Mouse (Mus musculus): ENCODE measurements around the gene Vmn2r102. TPM values are rescaled to one million over a fixed set of nuclear protein-coding genes. Genes with fewer than 3 reads are reported as not detected.

Vmn2r102 gene
- polyA plus RNA-seq (2012; rRNA removed), result not detected in 2 replicates

DNA sequence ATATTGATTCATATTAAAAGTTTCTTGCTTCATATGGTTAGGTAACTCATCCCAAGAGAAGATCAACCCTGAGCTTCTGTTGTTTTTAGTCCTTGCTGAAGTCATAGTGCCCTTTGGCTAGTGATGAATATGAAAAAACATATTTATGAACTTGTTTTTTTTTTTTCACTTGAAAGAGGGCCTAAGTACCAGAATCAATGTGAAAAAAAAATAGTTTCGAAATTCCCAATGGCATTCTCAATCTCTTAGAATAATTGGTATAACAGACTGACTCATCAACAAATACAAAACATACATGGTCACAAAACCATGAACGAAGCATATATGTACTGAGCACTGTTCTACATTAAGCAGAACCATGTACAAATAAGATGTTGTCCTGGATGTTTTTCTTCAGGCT, at the start of gene Vmn2r102:
Gene Vmn2r102 (plus strand): TSS at position 301 of the 400 bp plus-strand sequence.
- Histone ChIP-seq H3K27me3 (replicated peaks; ENCODE audit: control insufficient read depth, insufficient read depth, low read length) (no peaks in the 10 kb centered on the region), H3K27ac (ENCODE audit: insufficient read depth, low read depth, low read length) (no peak within 1 kb of the TSS), H3K4me3 (ENCODE audit: insufficient read depth, low read depth, low read length) (no peak within 1 kb of the TSS), H3K36me3 (ENCODE audit: control insufficient read depth, insufficient read depth, low read length) (no peaks in the 10 kb centered on the region), H3K4me1 (ENCODE audit: control insufficient read depth, insufficient read depth, low read length) (no peaks in the 10 kb centered on the region)
- WGBS, result 55% methylated on average over 2 of the region's 2 CpGs
- TF ChIP-seq CTCF (conservative IDR thresholded peaks at IDR 0.05; ENCODE audit: insufficient read depth, insufficient read length, low read depth, low read length), result no peak
- TF ChIP-seq POLR2A (IDR thresholded peaks at IDR 0.05; ENCODE audit: low read depth, low read length), result no peak
- no peak for DNase-seq

DNA sequence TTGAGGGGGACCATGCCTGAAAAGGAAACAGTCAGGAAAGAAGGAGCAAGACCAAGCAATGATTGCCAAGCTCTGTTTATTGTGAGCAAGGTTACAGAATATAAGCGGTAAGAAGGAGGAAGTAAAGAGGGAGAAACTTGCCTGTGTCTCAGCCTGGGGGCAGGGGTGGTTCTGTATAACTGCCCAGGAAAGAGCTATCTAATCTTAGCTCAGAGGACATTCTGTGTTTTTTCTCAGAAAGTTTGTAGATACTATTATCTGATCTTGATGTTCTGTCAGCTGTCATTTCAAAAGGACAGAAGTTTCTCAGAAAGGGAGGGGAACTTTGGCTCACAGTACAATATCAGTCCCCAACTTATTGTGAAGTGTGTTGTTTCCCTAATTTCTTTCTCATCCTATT, 30.8 kb upstream of the Vmn2r102 start:
- 92% methylated on average over 1 of the region's 1 CpGs for WGBS
- no peak overlapping the region for H3K27ac ChIP-seq (ENCODE audit: insufficient read depth, low read depth, low read length)
- no peak for TF ChIP-seq POLR2A (IDR thresholded peaks at IDR 0.05; ENCODE audit: low read depth, low read length)
- no peak for TF ChIP-seq CTCF (conservative IDR thresholded peaks at IDR 0.05; ENCODE audit: insufficient read depth, insufficient read length, low read depth, low read length)
- H3K36me3 ChIP-seq (ENCODE audit: control insufficient read depth, insufficient read depth, low read length), result no peaks in the 10 kb centered on the region
- no peaks in the 10 kb centered on the region for H3K27me3 ChIP-seq (replicated peaks; ENCODE audit: control insufficient read depth, insufficient read depth, low read length)
- no peaks in the 10 kb centered on the region for H3K4me1 ChIP-seq (ENCODE audit: control insufficient read depth, insufficient read depth, low read length)
- no peak overlapping the region for H3K4me3 ChIP-seq (ENCODE audit: insufficient read depth, low read depth, low read length)
- no peak for DNase-seq

DNA sequence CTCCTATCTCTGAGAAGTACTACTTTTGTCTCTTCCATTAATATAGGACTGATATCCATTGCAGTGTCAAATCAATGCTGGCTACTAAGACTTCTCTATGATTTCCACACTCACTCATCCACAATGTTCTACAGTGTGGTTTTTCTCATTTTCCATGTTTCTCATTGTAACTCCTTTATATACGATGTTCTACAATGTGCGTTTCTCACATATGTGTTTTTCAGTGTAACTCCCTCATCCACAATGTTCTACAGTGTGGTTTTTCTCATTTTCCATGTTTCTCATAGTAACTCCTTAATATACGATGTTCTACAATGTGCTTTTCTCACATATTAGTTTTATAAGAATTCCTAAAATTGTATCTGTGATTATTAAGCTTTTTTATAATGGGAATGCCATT, 1.7 kb upstream of the Vmn2r102 start:
- 50% methylated on average over 3 of the region's 3 CpGs for WGBS
- no peak for DNase-seq
- TF ChIP-seq CTCF (conservative IDR thresholded peaks at IDR 0.05; ENCODE audit: insufficient read depth, insufficient read length, low read depth, low read length) (no peak), POLR2A (IDR thresholded peaks at IDR 0.05; ENCODE audit: low read depth, low read length) (no peak)
- Histone ChIP-seq H3K4me1 (ENCODE audit: control insufficient read depth, insufficient read depth, low read length) (no peaks in the 10 kb centered on the region), H3K27me3 (replicated peaks; ENCODE audit: control insufficient read depth, insufficient read depth, low read length) (no peaks in the 10 kb centered on the region), H3K4me3 (ENCODE audit: insufficient read depth, low read depth, low read length) (no peak overlapping the region), H3K27ac (ENCODE audit: insufficient read depth, low read depth, low read length) (no peak overlapping the region), H3K36me3 (ENCODE audit: control insufficient read depth, insufficient read depth, low read length) (no peaks in the 10 kb centered on the region)

DNA sequence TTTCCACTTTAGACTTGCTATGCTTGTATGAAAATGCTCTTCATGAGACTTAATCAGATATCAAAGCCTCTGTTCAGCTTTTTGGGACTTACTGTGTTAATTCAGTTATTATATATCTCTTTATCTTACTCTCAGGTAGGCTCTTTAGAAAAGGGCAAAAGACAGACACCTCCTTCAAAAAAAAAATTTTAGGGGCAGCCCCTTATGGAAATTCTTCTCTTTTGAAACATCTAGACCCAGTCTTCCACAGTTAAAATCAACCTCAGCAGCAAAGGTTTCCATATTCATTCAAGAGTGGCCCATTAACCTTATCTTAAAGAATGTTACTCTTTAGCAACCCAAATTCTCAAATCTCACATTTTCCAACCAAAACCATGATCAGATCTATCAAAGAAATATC, 31.9 kb downstream of the Vmn2r102 start:
- no peaks in the 10 kb centered on the region for H3K27me3 ChIP-seq (replicated peaks; ENCODE audit: control insufficient read depth, insufficient read depth, low read length)
- no peaks in the 10 kb centered on the region for H3K4me1 ChIP-seq (ENCODE audit: control insufficient read depth, insufficient read depth, low read length)

More for the DNA sequence above, 31.9 kb downstream of the Vmn2r102 start:
- TF ChIP-seq CTCF (conservative IDR thresholded peaks at IDR 0.05; ENCODE audit: insufficient read depth, insufficient read length, low read depth, low read length), result no peak
- Histone ChIP-seq H3K36me3 (ENCODE audit: control insufficient read depth, insufficient read depth, low read length) (no peaks in the 10 kb centered on the region), H3K4me3 (ENCODE audit: insufficient read depth, low read depth, low read length) (no peak overlapping the region), H3K27ac (ENCODE audit: insufficient read depth, low read depth, low read length) (no peak overlapping the region)
- DNase-seq, result no peak

Other genes with a start within 250 kb of the Vmn2r102 start
- gene Vmn2r100, start 155.6 kb upstream of the Vmn2r102 start, polyA plus RNA-seq (2012; rRNA removed), result not detected in 2 replicates
- not detected in 2 replicates for gene Vmn2r101, start 83.1 kb upstream of the Vmn2r102 start, polyA plus RNA-seq (2012; rRNA removed)
- gene Vmn2r103, start 113.0 kb downstream of the Vmn2r102 start, polyA plus RNA-seq (2012; rRNA removed), result not detected in 2 replicates